Mouse (Mus musculus) neural tube, embryonic 11.5 days (tissue): Measurements from ENCODE around the gene Acad11. TPM values are rescaled to one million over a fixed set of nuclear protein-coding genes. Genes with fewer than 3 reads are reported as not detected.

ENCODE experiments used
- ATAC-seq: fragments of 200-750 bp; cut with Nextera tagmentation; 2 replicates; pipeline ENCODE4 v1.8.0; 2017; ENCODE audit warnings: moderate number of reproducible peaks, mild to moderate bottlenecking, moderate TSS enrichment, moderate library complexity; ENCODE audit not compliant: insufficient read depth, low FRiP score, low TSS enrichment
- DNase-seq: peaks from one replicate; pipeline ENCODE4 v3.0.0-alpha.2; 2015; ENCODE audit warnings: low spot score
- H3K27ac ChIP-seq: fragments of 300-500 bp; sonication (generic); 2 replicates; pipeline ENCODE4 v1.5.1; 2014; ENCODE audit warnings: low read depth, mild to moderate bottlenecking, low read length
- H3K27me3 ChIP-seq: fragments of 300-500 bp; sonication (generic); 2 replicates; pipeline ENCODE4 v1.6.1; 2014; ENCODE audit warnings: mild to moderate bottlenecking, low read length, mixed read lengths; ENCODE audit not compliant: control insufficient read depth, insufficient read depth
- H3K36me3 ChIP-seq: fragments of 300-500 bp; sonication (generic); 2 replicates; pipeline ENCODE4 v1.6.1; 2014; ENCODE audit warnings: mild to moderate bottlenecking, low read length, moderate library complexity, mixed read lengths; ENCODE audit not compliant: control insufficient read depth, insufficient read depth
- H3K4me1 ChIP-seq: fragments of 300-500 bp; sonication (generic); 2 replicates; pipeline ENCODE4 v1.6.1; 2014; ENCODE audit warnings: low read length, mixed read lengths; ENCODE audit not compliant: control insufficient read depth, insufficient read depth
- H3K4me2 ChIP-seq: fragments of 300-500 bp; sonication (generic); 2 replicates; pipeline ENCODE4 v1.6.1; 2014; ENCODE audit warnings: low read depth, mild to moderate bottlenecking, moderate library complexity
- H3K4me3 ChIP-seq: fragments of 300-500 bp; sonication (generic); 2 replicates; pipeline ENCODE4 v1.5.1; 2014; ENCODE audit warnings: low read depth, low read length
- H3K9ac ChIP-seq: fragments of 300-500 bp; sonication (generic); 2 replicates; pipeline ENCODE4 v1.6.1; 2014; ENCODE audit warnings: mild to moderate bottlenecking, low read length
- H3K9me3 ChIP-seq: fragments of 300-500 bp; sonication (generic); 2 replicates; pipeline ENCODE4 v1.6.1; 2016; ENCODE audit warnings: low read length; ENCODE audit not compliant: control insufficient read depth
- WGBS: fragments of 180-500 bp; shearing (Covaris S2); extraction: QIAGEN DNeasy Blood & Tissue Kit; methylation state at CpG from one replicate; pipeline ENCODE4 v1.1.7; 2014; 5-methylcytosine and 5-hydroxymethylcytosine counted together
- polyA plus RNA-seq: library from polyadenylated mRNA; unstranded; fragments of >200 nt; fragmentation: Nextera tagmentation; extraction: Ambion mirVana; gene quantifications from 2 replicates; pipeline ENCODE4 v1.2.1, GENCODE M21; 2014

Acad11 gene
- polyA plus RNA-seq, 1 experiment from 2014 or later, result 8.1 TPM

- Histone ChIP-seq H3K27ac (no peak overlapping the region), H3K4me2 (no peak overlapping the region), H3K4me1 (no peaks in the 10 kb centered on the region), H3K27me3 (no peaks in the 10 kb centered on the region), H3K36me3 (no peaks in the 10 kb centered on the region), H3K4me3 (no peak overlapping the region), H3K9ac (no peak overlapping the region), H3K9me3 (no peaks in the 10 kb centered on the region)
- no peak for DNase-seq
- 83% methylated on average over 7 of the region's 7 CpGs for WGBS
- no peak for ATAC-seq
These were observed 83.5 kb downstream of the Acad11 start for GRCm38 (mm10) chr9:104146683-104147082.

- Histone ChIP-seq H3K4me3 (no peak overlapping the region), H3K9me3 (no peaks in the 10 kb centered on the region), H3K36me3 (peaks cover 5% of the 10 kb centered on the region; the same call in 1 of the 2 replicates), H3K4me1 (no peaks in the 10 kb centered on the region), H3K27ac (no peak overlapping the region), H3K4me2 (no peak overlapping the region), H3K9ac (no peak overlapping the region), H3K27me3 (no peaks in the 10 kb centered on the region)
- DNase-seq (no peak), ATAC-seq (no peak)
- WGBS, result 92% methylated on average over 7 of the region's 7 CpGs
These were observed 85.8 kb downstream of the Acad11 start for GRCm38 (mm10) chr9:104148969-104149368.

- Histone ChIP-seq H3K27ac (no peak overlapping the region), H3K4me1 (no peaks in the 10 kb centered on the region), H3K9me3 (no peaks in the 10 kb centered on the region), H3K36me3 (peaks cover 22% of the 10 kb centered on the region), H3K4me2 (no peak overlapping the region), H3K9ac (no peak overlapping the region), H3K27me3 (no peaks in the 10 kb centered on the region), H3K4me3 (no peak overlapping the region)
- DNase-seq (no peak), ATAC-seq (no peak)
- 93% methylated on average over 7 of the region's 7 CpGs for WGBS
These were observed 88.9 kb downstream of the Acad11 start for GRCm38 (mm10) chr9:104152121-104152520.

- Histone ChIP-seq H3K9ac (no peak overlapping the region), H3K9me3 (no peaks in the 10 kb centered on the region), H3K4me2 (no peak overlapping the region), H3K4me3 (no peak overlapping the region), H3K27me3 (no peaks in the 10 kb centered on the region), H3K4me1 (no peaks in the 10 kb centered on the region), H3K36me3 (peaks cover 30% of the 10 kb centered on the region), H3K27ac (no peak overlapping the region)
- ATAC-seq, result no peak
- 96% methylated on average over 14 of the region's 14 CpGs for WGBS
- DNase-seq, result no peak
These were observed 92.0 kb downstream of the Acad11 start for GRCm38 (mm10) chr9:104155100-104155715.

- peaks cover 30% of the 10 kb centered on the region for H3K36me3 ChIP-seq
- ATAC-seq, result no peak
- no peak overlapping the region for H3K4me3 ChIP-seq
- WGBS, result 97% methylated on average over 8 of the region's 8 CpGs
- H3K27me3 ChIP-seq, result no peaks in the 10 kb centered on the region
- H3K4me1 ChIP-seq, result no peaks in the 10 kb centered on the region
- no peak overlapping the region for H3K27ac ChIP-seq
- no peak for DNase-seq
- no peak overlapping the region for H3K9ac ChIP-seq
- no peak overlapping the region for H3K4me2 ChIP-seq
- H3K9me3 ChIP-seq, result no peaks in the 10 kb centered on the region
These were observed 93.3 kb downstream of the Acad11 start for GRCm38 (mm10) chr9:104156506-104156905.

GRCm38 (mm10) chr9:104157291-104157690, 94.1 kb downstream of the Acad11 start:
- ATAC-seq (no peak), DNase-seq (no peak)
- no peaks in the 10 kb centered on the region for H3K9me3 ChIP-seq
- H3K4me3 ChIP-seq, result no peak overlapping the region
- no peak overlapping the region for H3K27ac ChIP-seq
- no peaks in the 10 kb centered on the region for H3K27me3 ChIP-seq
- peaks cover 30% of the 10 kb centered on the region for H3K36me3 ChIP-seq
- no peak overlapping the region for H3K9ac ChIP-seq
- H3K4me2 ChIP-seq, result no peak overlapping the region
- 85% methylated on average over 7 of the region's 7 CpGs for WGBS
- no peaks in the 10 kb centered on the region for H3K4me1 ChIP-seq

GRCm38 (mm10) chr9:104161117-104161516, 97.9 kb downstream of the Acad11 start:
- Histone ChIP-seq H3K9me3 (no peaks in the 10 kb centered on the region), H3K4me1 (no peaks in the 10 kb centered on the region), H3K27ac (no peak overlapping the region), H3K9ac (no peak overlapping the region), H3K27me3 (no peaks in the 10 kb centered on the region), H3K4me3 (no peak overlapping the region), H3K4me2 (no peak overlapping the region), H3K36me3 (peaks cover 19% of the 10 kb centered on the region)
- WGBS, result 88% methylated on average over 7 of the region's 7 CpGs
- ATAC-seq (no peak), DNase-seq (no peak)

- no peak for DNase-seq
- ATAC-seq, result no peak
- H3K4me3 ChIP-seq, result no peak overlapping the region
- H3K36me3 ChIP-seq, result peaks cover 13% of the 10 kb centered on the region
- H3K4me1 ChIP-seq, result no peaks in the 10 kb centered on the region
- whole genome bisulfite sequencing, result 93% methylated on average over 5 of the region's 5 CpGs
- no peak overlapping the region for H3K9ac ChIP-seq
- H3K27ac ChIP-seq, result no peak overlapping the region
- no peaks in the 10 kb centered on the region for H3K9me3 ChIP-seq
- H3K4me2 ChIP-seq, result no peak overlapping the region
- H3K27me3 ChIP-seq, result no peaks in the 10 kb centered on the region
These were observed 101.0 kb downstream of the Acad11 start for GRCm38 (mm10) chr9:104164194-104164593.

- Histone ChIP-seq H3K27me3 (no peaks in the 10 kb centered on the region), H3K9me3 (no peaks in the 10 kb centered on the region), H3K4me3 (no peak overlapping the region), H3K4me2 (no peak overlapping the region), H3K36me3 (peaks cover 10% of the 10 kb centered on the region), H3K9ac (no peak overlapping the region), H3K27ac (no peak overlapping the region), H3K4me1 (no peaks in the 10 kb centered on the region)
- ATAC-seq (no peak), DNase-seq (no peak)
- 95% methylated on average over 5 of the region's 5 CpGs for WGBS
These were observed 102.7 kb downstream of the Acad11 start for GRCm38 (mm10) chr9:104165926-104166325.
